Mouse (Mus musculus) midbrain, embryonic 10.5 days (tissue): ENCODE results near the gene Mrap2. TPM values are rescaled to one million over a fixed set of nuclear protein-coding genes. Genes with fewer than 3 reads are reported as not detected.
"Not testable (repeated sequence)": the region's sequence is repeated elsewhere in the genome, so short reads cannot be mapped to it uniquely, and the experiment has no call there.

Experiments used
- DNase-seq: peaks from one replicate; pipeline ENCODE4 v3.0.0-alpha.2; 2017; ENCODE audit warnings: low spot score
- H3K27ac ChIP-seq: fragments of 300-500 bp; sonication (generic); replicated peaks from 2 replicates; pipeline ENCODE4 v1.5.1; 2016; ENCODE audit warnings: mild to moderate bottlenecking
- H3K27me3 ChIP-seq: fragments of 300-500 bp; sonication (generic); 2 replicates; pipeline ENCODE4 v1.6.1; 2016; ENCODE audit warnings: low read depth, mild to moderate bottlenecking; ENCODE audit not compliant: poor library complexity, severe bottlenecking
- H3K36me3 ChIP-seq: fragments of 300-500 bp; sonication (generic); 2 replicates; pipeline ENCODE4 v1.6.1; 2016; ENCODE audit warnings: mild to moderate bottlenecking, moderate library complexity
- H3K4me1 ChIP-seq: fragments of 300-500 bp; sonication (generic); 2 replicates; pipeline ENCODE4 v1.6.1; 2016
- H3K4me3 ChIP-seq: fragments of 300-500 bp; sonication (generic); 2 replicates; pipeline ENCODE4 v1.5.1; 2016; ENCODE audit warnings: mild to moderate bottlenecking, moderate library complexity
- H3K9me3 ChIP-seq: fragments of 300-500 bp; sonication (generic); replicated peaks from 2 replicates; pipeline ENCODE4 v1.6.1; 2016; ENCODE audit warnings: mild to moderate bottlenecking
- WGBS: fragments of 180-500 bp; shearing (Covaris S2); methylation state at CpG from one replicate; pipeline ENCODE4 v1.1.7; 2016; 5-methylcytosine and 5-hydroxymethylcytosine counted together
- polyA plus RNA-seq: library from polyadenylated mRNA; unstranded; fragments of >200 nt; fragmentation: Nextera tagmentation; extraction: Ambion mirVana; gene quantifications from 2 replicates; pipeline ENCODE4 v1.2.1, GENCODE M21; 2016

Gene Mrap2
- 0.09 TPM in 1 of 2 replicates, not detected in the other for polyA plus RNA-seq

- Histone ChIP-seq H3K27me3 (peaks cover 40% of the 10 kb centered on the region), H3K36me3 (no peaks in the 10 kb centered on the region), H3K9me3 (no peaks in the 10 kb centered on the region), H3K4me1 (peaks cover 19% of the 10 kb centered on the region), H3K4me3 (peak within 1 kb of the TSS; percentile 54), H3K27ac (no peak within 1 kb of the TSS)
- WGBS: 2% methylated on average over 29 of the region's 29 CpGs
- DNase-seq: peak; percentile 77
These were observed at the start of gene Mrap2 for GRCm38 (mm10) chr9:87144106-87144505. TSS of gene Mrap2 (plus strand) at chr9:87144306.

DNA sequence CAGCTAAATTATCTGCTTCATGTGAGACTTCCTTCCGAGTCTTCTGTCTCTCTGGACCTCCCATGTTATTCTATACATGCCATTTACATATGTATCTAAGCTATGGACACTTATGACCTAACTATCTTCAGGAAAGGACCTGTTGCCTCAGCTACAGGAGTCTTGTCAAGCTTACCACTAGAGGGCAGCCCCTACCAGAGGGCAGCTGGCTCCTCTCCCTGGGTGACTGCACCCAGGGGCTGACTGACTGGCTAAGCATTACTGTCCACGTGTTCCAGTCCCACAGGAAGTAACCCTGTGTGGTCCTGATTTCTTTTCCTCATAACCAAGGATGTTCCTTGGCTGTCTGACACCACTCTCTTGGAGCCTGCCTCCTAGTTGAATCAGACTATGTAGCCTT is 46.1 kb upstream of the Mrap2 start:
- Histone ChIP-seq H3K4me3 (no peak overlapping the region), H3K27ac (no peak overlapping the region), H3K4me1 (no peaks in the 10 kb centered on the region), H3K36me3 (no peaks in the 10 kb centered on the region), H3K27me3 (no peaks in the 10 kb centered on the region), H3K9me3 (no peaks in the 10 kb centered on the region)
- 57% methylated on average over 2 of the region's 2 CpGs for WGBS
- DNase-seq: no peak

- DNase-seq: no peak
- Histone ChIP-seq H3K27me3 (no peaks in the 10 kb centered on the region), H3K4me3 (no peak overlapping the region), H3K36me3 (no peaks in the 10 kb centered on the region), H3K4me1 (peaks cover 13% of the 10 kb centered on the region), H3K27ac (no peak overlapping the region), H3K9me3 (no peaks in the 10 kb centered on the region)
- WGBS: 86% methylated on average over 5 of the region's 5 CpGs
These were observed 29.1 kb upstream of the Mrap2 start for GRCm38 (mm10) chr9:87115019-87115418.

GRCm38 (mm10) chr9:87115456-87115931 is 28.6 kb upstream of the Mrap2 start:
- peaks cover 13% of the 10 kb centered on the region for H3K4me1 ChIP-seq
- no peak overlapping the region for H3K27ac ChIP-seq
- no peak for DNase-seq
- no peaks in the 10 kb centered on the region for H3K36me3 ChIP-seq
- no peak overlapping the region for H3K4me3 ChIP-seq
- H3K9me3 ChIP-seq: no peaks in the 10 kb centered on the region
- 47% methylated on average over 6 of the region's 6 CpGs for WGBS
- no peaks in the 10 kb centered on the region for H3K27me3 ChIP-seq

- H3K36me3 ChIP-seq: no peaks in the 10 kb centered on the region
- H3K4me3 ChIP-seq: no peak overlapping the region
- DNase-seq: no peak
- no peaks in the 10 kb centered on the region for H3K27me3 ChIP-seq
- H3K9me3 ChIP-seq: no peaks in the 10 kb centered on the region
- peaks cover 13% of the 10 kb centered on the region for H3K4me1 ChIP-seq
- WGBS: 96% methylated on average over 1 of the region's 1 CpGs
- H3K27ac ChIP-seq: no peak overlapping the region
These were observed 28.1 kb upstream of the Mrap2 start for GRCm38 (mm10) chr9:87115978-87116377.

GRCm38 (mm10) chr9:87118996-87119395 is 25.1 kb upstream of the Mrap2 start:
- no peak for DNase-seq
- 83% methylated on average over 3 of the region's 3 CpGs for WGBS
- H3K4me3 ChIP-seq: no peak overlapping the region
- H3K36me3 ChIP-seq: no peaks in the 10 kb centered on the region
- H3K27ac ChIP-seq: no peak overlapping the region
- H3K9me3 ChIP-seq: no peaks in the 10 kb centered on the region
- H3K4me1 ChIP-seq: peaks cover 13% of the 10 kb centered on the region
- H3K27me3 ChIP-seq: no peaks in the 10 kb centered on the region

DNA sequence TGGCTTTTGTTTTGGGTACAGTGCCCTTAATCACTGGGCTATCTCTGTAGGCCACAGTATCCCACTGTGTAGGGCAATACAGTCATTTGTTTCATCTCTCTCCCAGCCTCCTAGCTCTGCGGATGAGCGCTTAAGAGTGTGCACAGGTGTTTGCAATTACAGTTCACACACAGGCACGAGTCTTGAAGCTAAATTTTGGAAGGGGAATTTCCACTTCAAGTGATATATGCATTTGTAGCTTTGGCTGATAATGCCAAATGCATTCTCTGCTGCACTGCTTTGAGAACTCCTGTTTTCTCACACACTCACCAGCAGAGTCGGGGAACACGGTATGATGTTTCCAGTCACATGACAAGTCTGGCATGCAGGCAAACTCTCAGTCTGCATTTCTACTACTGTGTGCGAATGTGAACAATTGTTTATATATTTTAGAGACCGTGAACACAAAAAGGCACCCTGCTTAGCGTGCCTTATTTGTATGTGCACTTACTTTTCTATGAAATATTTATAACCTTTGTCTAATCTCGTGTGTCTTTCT is 22.1 kb upstream of the Mrap2 start:
- Histone ChIP-seq H3K27ac (no peak overlapping the region), H3K4me3 (no peak overlapping the region), H3K4me1 (no peaks in the 10 kb centered on the region), H3K9me3 (no peaks in the 10 kb centered on the region), H3K27me3 (no peaks in the 10 kb centered on the region), H3K36me3 (no peaks in the 10 kb centered on the region)
- WGBS: 69% methylated on average over 9 of the region's 9 CpGs
- no peak for DNase-seq

DNA sequence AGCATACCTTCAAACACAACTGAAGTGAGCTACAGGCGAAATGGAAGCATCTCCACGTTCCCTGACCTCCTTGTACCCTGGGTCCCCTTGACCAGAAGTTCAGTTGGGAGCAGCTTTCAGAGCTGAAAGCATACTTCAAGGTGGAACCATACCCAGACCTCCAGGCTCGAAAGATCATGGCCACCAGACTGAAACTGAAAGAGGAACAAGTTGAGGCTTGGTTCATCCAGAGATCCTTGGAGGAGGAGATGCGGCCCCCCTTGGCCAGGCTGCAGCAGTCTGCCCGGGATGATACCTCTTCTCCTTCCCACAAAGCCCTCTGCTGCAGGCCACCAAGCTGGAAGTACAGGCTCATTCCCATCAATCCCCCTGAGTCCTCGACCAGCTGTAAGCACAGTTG is 17.1 kb upstream of the Mrap2 start:
- not testable (repeated sequence) for H3K27me3 ChIP-seq, H3K27ac ChIP-seq, H3K36me3 ChIP-seq, DNase-seq, H3K4me1 ChIP-seq, H3K9me3 ChIP-seq, H3K4me3 ChIP-seq
- WGBS: 89% methylated on average over 6 of the region's 6 CpGs

DNA sequence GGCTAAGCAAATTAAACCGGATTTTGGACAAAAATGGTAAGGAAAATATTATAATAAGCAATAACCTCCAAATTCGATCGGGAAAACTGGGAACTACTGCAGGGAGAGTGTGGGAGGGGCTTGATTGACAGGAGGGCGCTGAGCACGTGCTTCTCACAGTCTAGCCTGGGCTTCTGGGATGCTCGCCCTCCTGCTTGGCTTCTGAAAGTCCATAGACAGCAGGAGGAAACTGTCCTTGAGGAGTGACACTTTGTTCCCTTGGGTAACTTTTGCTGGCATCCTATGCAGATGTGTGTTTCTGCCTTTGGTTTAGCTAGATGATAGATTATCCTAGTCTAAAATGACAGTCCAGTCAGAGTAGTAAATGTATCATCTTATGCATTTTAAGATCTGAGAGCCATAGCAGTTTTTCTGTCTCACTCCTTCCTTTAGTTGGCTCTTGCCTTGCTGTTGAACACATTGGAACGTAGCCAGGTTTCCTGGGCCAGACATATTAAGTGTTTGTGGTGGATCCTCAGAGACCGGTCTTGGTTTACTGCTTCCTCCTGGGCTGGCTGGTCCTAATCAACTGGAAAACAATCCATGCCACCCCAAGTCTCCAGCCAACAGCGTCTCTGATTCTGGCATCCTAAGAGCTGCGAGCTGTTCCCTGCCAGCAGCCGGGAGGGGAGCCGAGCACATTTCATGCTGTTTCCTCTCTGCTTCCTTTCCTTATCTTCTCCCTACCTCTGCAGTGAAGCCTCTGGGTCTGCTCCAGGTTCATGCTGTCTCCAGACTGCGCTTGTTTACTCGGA is 8.1 kb upstream of the Mrap2 start:
- Histone ChIP-seq H3K27ac (no peak overlapping the region), H3K4me3 (no peak overlapping the region), H3K4me1 (peaks cover 4% of the 10 kb centered on the region; the same call in 1 of the 2 replicates), H3K27me3 (no peaks in the 10 kb centered on the region), H3K9me3 (no peaks in the 10 kb centered on the region), H3K36me3 (no peaks in the 10 kb centered on the region)
- DNase-seq: no peak
- WGBS: 75% methylated on average over 14 of the region's 14 CpGs

GRCm38 (mm10) chr9:87143076-87143475 is 1.0 kb upstream of the Mrap2 start:
- Histone ChIP-seq H3K27me3 (peaks cover 40% of the 10 kb centered on the region), H3K27ac (no peak overlapping the region), H3K4me3 (no peak overlapping the region), H3K36me3 (no peaks in the 10 kb centered on the region), H3K4me1 (peaks cover 19% of the 10 kb centered on the region), H3K9me3 (no peaks in the 10 kb centered on the region)
- DNase-seq: no peak
- whole genome bisulfite sequencing: 85% methylated on average over 3 of the region's 3 CpGs

DNA sequence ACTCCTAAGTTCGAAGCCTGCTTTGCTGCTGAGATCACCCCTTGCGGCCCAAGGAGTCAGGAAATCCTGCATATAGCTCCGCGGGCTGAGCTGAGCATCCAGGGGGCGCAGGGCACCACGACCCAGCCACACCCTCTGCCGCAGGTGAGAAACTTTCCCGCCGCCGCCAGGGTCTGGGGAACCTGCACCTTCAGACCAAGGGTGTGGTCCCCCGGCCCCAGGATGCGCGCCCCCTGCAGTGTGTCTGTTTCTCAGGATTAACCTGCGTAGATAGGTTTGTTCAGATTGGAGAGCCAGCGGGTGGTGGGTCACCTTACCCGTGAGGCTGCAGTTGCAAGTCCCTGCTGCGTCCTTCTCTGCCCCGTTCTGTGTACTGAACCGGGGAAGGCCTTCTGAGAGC is 426 bp downstream of the Mrap2 start:
- Histone ChIP-seq H3K4me1 (peaks cover 19% of the 10 kb centered on the region), H3K9me3 (no peaks in the 10 kb centered on the region), H3K36me3 (no peaks in the 10 kb centered on the region), H3K27me3 (peaks cover 40% of the 10 kb centered on the region), H3K27ac (no peak overlapping the region), H3K4me3 (peak overlapping the region; percentile 54)
- DNase-seq: no peak
- WGBS: 2% methylated on average over 19 of the region's 19 CpGs

DNA sequence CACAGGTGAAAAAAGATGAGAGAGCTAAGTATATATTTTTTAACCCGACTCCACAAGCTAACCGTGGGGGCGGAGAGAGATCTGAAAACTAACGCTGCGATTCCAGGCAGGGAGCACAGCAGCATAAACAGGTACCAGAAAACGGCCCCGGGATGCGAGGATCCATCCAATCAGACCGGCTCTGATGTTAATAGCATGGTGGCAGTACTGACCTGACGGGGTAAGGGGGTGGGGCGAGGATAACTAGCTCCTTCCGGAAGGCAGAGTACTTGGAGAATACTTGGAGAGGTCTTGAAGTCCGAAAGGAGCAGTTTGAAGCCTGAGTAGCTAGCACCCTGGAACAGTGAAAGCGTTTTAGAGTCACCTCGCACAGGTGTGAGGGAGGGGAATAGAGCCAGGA is 1.1 kb downstream of the Mrap2 start:
- peak; percentile 14 for DNase-seq
- H3K9me3 ChIP-seq: no peaks in the 10 kb centered on the region
- no peaks in the 10 kb centered on the region for H3K36me3 ChIP-seq
- H3K4me3 ChIP-seq: peak overlapping the region; percentile 54
- peaks cover 40% of the 10 kb centered on the region for H3K27me3 ChIP-seq
- peaks cover 19% of the 10 kb centered on the region for H3K4me1 ChIP-seq
- H3K27ac ChIP-seq: no peak overlapping the region
- WGBS: 5% methylated on average over 15 of the region's 15 CpGs

GRCm38 (mm10) chr9:87145671-87146070 is 1.6 kb downstream of the Mrap2 start:
- H3K36me3 ChIP-seq: no peaks in the 10 kb centered on the region

More at GRCm38 (mm10) chr9:87145671-87146070, 1.6 kb downstream of the Mrap2 start:
- Histone ChIP-seq H3K4me3 (peak overlapping the region; percentile 54), H3K9me3 (no peaks in the 10 kb centered on the region), H3K27ac (no peak overlapping the region), H3K4me1 (peaks cover 19% of the 10 kb centered on the region), H3K27me3 (peaks cover 40% of the 10 kb centered on the region)
- WGBS: 25% methylated on average over 11 of the region's 11 CpGs
- no peak for DNase-seq
